Mouse (Mus musculus) mature B cell (primary cell): ENCODE results near the gene Pla2g12b.
"Not testable (repeated sequence)": the region's sequence is repeated elsewhere in the genome, so short reads cannot be mapped to it uniquely, and the experiment has no call there.

Experiments
- in situ Hi-C: fragments of 300-500 bp; cut with MboI; formaldehyde crosslinking; loops from 2 replicates; pipeline ENCODE4 v1.14.3; 2019

Gene Pla2g12b

DNA sequence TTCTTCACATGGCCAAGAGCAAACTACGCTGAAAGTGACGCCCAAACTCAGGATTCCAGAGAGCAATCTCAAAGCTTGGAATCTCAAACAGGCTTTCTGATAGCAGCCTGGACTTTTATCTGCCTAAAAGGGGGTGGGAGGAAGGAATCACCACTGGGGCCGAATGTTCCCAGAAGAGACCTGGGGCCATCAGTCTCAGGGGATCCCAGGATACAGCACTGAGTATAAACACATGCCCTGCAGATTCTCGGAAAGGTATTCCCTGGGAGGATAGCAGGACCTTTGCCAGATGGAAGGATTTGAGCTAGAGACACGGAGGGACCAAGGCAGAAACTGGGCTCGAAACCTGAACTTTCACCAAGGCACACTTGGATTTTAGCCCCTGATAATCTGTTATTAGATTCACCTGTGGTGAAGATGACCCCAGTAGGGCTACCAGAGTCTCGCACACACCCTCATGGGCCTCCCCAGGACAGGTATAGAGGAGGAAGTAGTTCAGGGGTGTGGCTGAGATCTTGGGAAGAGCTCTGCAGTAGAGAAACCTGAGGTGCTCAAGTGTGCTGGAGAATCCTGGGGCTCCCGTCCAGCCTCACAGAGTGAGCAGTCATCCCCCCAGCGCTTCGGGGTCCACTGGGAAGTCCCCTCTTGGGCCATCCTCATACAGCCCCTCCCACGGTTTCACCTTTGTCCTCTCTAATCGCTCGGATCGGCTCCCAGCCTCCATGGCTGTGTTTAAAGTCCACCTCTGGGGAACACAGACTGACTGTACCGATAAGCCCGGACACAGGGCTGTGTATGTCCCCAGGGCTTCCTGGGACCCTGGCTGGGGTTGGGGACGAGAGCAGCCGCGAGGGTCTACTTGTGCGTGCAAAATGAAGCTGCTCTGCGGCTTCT is at the start of gene Pla2g12b:
TSS of gene Pla2g12b (plus strand) at position 762 of the 894 bp plus-strand sequence.
- in situ Hi-C loops = no loop called here

DNA sequence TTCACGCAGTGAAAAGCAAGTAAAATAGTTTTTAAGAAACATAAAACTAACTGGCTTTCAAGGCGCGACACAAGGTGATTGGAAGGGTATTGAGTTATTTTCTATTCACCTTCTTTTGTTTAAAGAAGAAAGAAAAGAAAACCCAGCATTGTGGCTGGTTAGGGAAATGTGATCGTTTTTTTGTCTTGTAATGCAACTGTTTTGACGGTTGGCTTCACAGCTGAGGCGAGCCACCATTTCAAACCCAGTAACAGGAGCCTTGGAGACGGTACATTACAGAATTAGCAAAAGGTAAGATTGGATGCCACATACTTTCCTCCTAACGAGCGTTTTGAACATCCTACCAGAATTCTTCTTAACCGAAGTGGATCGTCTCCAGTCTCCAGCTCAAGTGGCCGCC is 49.3 kb upstream of the Pla2g12b start:
- in situ Hi-C loops = no loop called here

- in situ Hi-C loops = no loop called here
These were observed 48.4 kb upstream of the Pla2g12b start for GRCm38 (mm10) chr10:59355020-59355419.

DNA sequence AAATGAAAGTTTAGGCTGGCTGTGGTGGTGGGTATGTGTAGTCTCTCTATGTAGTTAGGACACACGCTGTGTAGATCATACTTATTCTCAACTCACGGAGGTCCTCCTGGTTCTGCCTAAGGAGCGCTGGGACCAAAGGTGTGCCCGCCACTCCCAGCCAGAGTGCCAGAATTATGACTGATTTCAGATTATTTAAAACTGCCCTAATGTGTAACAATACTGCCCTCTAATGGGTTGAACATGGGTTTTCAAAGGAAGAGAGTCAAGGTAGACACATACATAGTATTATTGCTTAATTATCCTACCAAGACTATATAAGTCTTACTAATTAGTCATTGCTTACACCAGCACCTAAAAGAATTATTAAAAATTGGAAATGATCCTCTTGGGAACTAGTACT is 44.7 kb upstream of the Pla2g12b start:
- in situ Hi-C loops = no loop called here

GRCm38 (mm10) chr10:59363208-59363607 is 40.3 kb upstream of the Pla2g12b start:
- in situ Hi-C loops = no loop called here

DNA sequence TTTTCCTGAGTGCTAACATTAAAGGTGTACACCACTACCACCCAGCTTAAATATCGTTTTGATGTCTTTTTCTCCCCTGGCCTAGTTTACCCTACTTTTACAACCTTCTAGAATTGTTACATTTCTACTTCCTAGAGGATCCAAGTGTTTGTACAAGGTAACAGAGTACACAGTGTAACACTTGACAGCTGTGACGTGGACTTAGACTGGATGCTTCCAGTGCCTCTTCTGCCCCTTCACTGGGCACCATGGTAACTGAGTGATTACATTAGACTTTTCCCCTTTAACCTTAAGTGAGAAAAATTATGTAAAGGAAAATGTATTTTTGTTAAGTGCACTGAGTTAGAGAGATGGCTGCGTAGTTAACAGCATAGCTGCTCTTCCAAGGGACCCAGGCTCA is 38.9 kb upstream of the Pla2g12b start:
- in situ Hi-C loops = no loop called here

DNA sequence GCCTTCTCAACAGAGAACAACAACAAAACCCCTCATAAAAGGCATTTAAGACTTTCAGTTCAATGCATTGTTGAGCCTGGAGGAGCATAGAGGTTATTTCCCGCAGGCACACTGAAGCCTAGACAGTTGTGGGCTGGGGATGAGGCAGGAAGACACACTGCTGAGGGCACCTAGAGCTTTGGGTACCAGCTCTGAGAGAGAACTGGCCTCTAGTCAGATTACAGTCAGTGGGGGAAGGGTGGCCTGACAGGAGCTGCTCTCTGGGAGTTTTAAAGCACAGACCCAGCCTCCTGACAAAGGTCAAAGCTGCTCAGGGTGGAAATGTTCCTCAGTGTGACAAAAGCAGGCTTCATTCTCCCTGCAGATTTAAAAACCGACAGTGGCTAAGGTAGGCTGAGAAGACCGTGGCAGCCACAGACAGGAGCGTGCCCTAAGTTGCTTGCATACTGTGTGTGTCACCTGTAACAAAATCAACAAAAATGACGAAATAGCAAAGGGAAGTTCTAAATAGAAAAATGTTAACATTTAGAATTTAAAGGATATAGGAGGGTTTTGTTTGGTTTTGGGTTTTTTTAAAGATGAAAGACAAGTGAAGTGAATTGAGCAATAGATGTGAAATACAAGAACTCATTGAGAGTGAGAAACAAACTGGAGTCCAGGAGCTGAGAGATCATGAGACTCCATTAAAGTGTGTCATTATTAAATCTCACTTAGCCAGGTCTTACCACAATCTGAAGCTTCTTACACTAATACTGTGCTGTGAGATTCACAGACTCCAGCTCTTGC is 37.5 kb upstream of the Pla2g12b start:
- in situ Hi-C loops = no loop called here

DNA sequence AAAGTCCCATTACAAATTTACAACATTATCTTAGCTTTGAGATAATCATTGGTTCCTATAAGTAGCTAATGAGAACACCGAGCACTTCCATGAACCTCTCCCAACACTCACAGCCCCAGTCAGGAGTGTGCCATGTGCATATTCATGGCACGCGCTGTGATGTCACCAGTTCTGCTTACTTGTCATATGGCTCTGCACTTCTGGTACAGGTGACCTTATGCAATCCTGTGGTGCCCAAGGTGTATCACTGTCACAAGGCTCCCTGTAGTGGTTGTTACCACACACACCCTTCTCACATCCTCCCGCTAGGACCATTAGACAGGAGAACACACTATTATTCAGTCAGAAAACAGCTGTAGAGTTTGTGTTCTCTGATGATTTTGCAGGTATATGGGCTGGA is 36.7 kb upstream of the Pla2g12b start:
- in situ Hi-C loops = no loop called here

GRCm38 (mm10) chr10:59367206-59367605 is 36.3 kb upstream of the Pla2g12b start:
- in situ Hi-C loops = no loop called here

GRCm38 (mm10) chr10:59368729-59369128 is 34.7 kb upstream of the Pla2g12b start:
- in situ Hi-C loops = no loop called here

DNA sequence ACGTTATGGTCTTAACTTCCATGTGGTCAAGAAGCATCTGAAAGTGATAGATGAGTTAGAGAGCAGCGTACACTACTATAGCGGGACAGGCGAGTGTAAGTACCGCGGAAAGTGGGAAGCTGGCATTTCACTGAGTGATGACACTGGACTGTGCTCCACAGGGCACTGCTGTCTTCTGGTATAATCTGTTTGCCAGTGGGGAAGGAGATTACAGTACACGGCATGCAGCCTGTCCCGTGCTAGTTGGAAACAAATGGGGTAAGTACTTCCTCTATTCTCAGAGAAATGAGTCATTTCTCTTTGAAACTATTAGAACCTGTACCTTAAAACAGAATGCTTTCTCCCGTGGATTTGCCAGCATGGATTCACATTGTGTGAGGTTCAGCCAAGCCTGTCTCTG is 34.0 kb upstream of the Pla2g12b start:
- in situ Hi-C loops = no loop called here

- in situ Hi-C loops = no loop called here
These were observed 25.6 kb upstream of the Pla2g12b start for GRCm38 (mm10) chr10:59377906-59378305.

DNA sequence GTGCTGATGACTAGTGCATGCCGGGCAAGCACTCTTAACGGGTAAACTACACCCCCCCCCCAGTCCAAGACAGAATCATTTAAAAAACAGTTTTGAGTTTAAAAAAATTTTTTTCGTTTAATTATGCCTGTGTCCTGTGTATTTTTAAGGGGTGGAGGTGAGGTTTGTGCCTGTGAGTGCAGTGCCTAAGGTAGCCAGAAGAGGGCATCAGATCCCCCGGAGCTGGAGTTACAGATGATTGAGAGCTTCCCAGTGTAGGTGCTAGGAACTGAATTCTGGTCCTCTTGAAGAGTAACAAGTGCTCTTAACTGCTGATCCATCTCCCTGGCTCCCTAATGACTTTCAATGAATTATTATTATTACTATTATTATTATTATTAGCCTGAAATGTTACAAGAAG is 24.7 kb upstream of the Pla2g12b start:
- in situ Hi-C loops = no loop called here

DNA sequence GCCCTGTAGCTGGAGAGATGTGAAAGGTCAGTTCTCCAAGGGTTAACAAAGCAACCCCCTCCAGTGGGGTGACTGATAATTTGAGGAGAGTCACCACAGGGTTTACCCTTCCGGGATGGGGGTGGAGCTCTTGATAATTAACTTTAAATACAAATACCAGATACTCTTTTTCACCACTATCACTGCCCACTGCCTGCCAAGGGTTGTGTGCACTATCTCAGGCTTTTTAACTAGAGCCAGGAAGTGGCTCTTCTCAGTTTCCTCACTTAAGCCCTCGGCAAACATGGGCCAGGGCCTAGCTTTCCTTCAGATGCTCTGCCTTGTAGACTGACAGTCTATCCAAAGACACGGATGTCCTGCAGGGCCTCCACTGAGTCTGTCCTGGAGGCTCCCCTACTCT is 23.5 kb upstream of the Pla2g12b start:
- in situ Hi-C loops = no loop called here

GRCm38 (mm10) chr10:59380411-59380821 is 23.0 kb upstream of the Pla2g12b start:
- in situ Hi-C loops = no loop called here

- in situ Hi-C loops = not testable (repeated sequence)
These were observed 21.9 kb upstream of the Pla2g12b start for GRCm38 (mm10) chr10:59381563-59381962.

- in situ Hi-C loops = no loop called here
These were observed 16.5 kb upstream of the Pla2g12b start for GRCm38 (mm10) chr10:59386951-59387350.

DNA sequence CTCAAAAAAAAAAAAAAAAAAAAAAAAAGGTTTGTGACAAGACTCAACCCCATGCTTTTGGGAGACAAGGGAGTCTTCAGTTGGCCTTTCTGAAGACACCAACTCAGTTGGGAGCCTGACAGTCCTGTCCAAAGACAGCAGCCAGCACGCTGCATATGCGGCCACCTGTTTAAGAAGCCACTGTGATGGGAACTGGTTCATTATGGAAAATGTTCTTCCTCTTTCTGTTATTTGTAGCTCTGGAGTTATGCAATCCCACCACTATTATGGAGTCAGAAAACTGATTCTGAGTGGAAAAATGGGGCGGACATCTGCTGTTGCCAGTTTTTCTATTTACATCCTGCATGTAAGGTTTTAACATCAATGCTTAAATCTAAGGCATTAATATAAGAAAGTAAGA is 13.8 kb upstream of the Pla2g12b start:
- in situ Hi-C loops = no loop called here

- in situ Hi-C loops = no loop called here
These were observed 11.6 kb upstream of the Pla2g12b start for GRCm38 (mm10) chr10:59391907-59392306.

DNA sequence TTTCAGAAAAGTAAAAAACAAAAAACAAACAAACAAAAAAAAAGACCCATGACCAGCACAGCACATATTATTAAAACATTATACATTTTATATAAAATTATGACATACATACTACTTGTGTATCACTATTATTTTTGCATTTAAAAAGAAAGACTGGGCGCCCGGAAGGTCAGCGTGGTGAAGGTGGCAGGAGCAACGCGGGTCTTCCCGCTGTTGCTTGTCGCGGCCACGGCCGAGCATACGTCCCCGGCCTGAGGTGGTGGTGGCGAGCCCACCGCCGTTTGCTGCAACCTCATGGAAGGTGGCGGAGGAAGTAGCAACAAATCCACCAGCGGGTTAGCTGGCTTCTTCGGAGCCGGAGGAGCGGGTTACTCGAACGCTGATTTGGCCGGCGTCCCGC is 8.0 kb upstream of the Pla2g12b start, which contains the start of gene Gm10273:
TSS of gene Gm10273 (plus strand) at position 172 of the 400 bp plus-strand sequence.
- in situ Hi-C loops = not testable (repeated sequence)

DNA sequence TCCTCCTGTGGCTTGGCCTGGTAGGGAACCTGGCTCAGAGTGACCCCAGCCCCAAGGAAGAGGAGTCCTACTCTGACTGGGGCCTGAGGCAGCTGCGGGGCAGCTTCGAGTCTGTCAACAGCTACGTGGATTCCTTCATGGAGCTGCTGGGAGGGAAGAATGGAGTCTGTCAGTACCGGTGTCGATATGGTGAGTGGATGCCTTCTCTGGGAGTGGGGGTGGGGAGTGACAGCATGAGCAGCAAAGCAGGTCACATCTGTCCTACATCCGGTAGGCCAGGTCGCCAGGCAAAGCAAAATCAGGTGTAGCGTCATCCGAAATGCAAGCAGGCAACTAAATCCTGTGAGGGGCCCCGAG is 311 bp downstream of the Pla2g12b start:
- in situ Hi-C loops = no loop called here

GRCm38 (mm10) chr10:59408499-59408898 is 5.0 kb downstream of the Pla2g12b start:
- in situ Hi-C loops = no loop called here

GRCm38 (mm10) chr10:59410264-59410663 is 6.8 kb downstream of the Pla2g12b start:
- in situ Hi-C loops = no loop called here
